Mouse (Mus musculus): ENCODE measurements around the gene Psma6. TPM values are rescaled to one million over a fixed set of nuclear protein-coding genes. Genes with fewer than 3 reads are reported as not detected.

Psma6 gene
- polyA plus RNA-seq, 1 experiment from 2014 or later = 419 TPM

- H3K9ac ChIP-seq = 0 out of 2 replicates have a peak overlapping the region, but pooled peaks have one; percentile 14
- H3K27ac ChIP-seq = peak overlapping the region; percentile 89
- no peak overlapping the region for H3K4me3 ChIP-seq
- H3K4me2 ChIP-seq (replicated peaks) = no peak overlapping the region
- H3K36me3 ChIP-seq = no peaks in the 10 kb centered on the region
- 24% methylated on average over 13 of the region's 13 CpGs for WGBS
- ATAC-seq (ENCODE audit: low FRiP score) = peak; percentile 89
- no peaks in the 10 kb centered on the region for H3K9me3 ChIP-seq (replicated peaks)
- H3K27me3 ChIP-seq = no peaks in the 10 kb centered on the region
- H3K4me1 ChIP-seq = peaks cover 25% of the 10 kb centered on the region
Measured at GRCm38 (mm10) chr12:55446746-55447395, 62.8 kb downstream of the Psma6 start.

GRCm38 (mm10) chr12:55447396-55447760, 63.4 kb downstream of the Psma6 start:
- Histone ChIP-seq H3K27me3 (no peaks in the 10 kb centered on the region), H3K4me1 (peaks cover 25% of the 10 kb centered on the region), H3K27ac (peak overlapping the region; percentile 89), H3K4me2 (replicated peaks) (no peak overlapping the region), H3K4me3 (no peak overlapping the region), H3K36me3 (no peaks in the 10 kb centered on the region), H3K9me3 (replicated peaks) (no peaks in the 10 kb centered on the region), H3K9ac (no peak overlapping the region)
- no peak for ATAC-seq (ENCODE audit: low FRiP score)
- 76% methylated on average over 11 of the region's 11 CpGs for WGBS

- no peak for ATAC-seq (ENCODE audit: low FRiP score)
- Histone ChIP-seq H3K4me3 (no peak overlapping the region), H3K4me2 (replicated peaks) (no peak overlapping the region), H3K27me3 (no peaks in the 10 kb centered on the region), H3K4me1 (peaks cover 23% of the 10 kb centered on the region), H3K36me3 (no peaks in the 10 kb centered on the region), H3K9ac (no peak overlapping the region), H3K9me3 (replicated peaks) (no peaks in the 10 kb centered on the region), H3K27ac (no peak overlapping the region)
- 75% methylated on average over 2 of the region's 2 CpGs for WGBS
Measured at GRCm38 (mm10) chr12:55448457-55448856, 64.4 kb downstream of the Psma6 start.

- Histone ChIP-seq H3K9ac (no peak overlapping the region), H3K4me3 (no peak overlapping the region), H3K36me3 (no peaks in the 10 kb centered on the region), H3K4me2 (replicated peaks) (no peak overlapping the region), H3K9me3 (replicated peaks) (no peaks in the 10 kb centered on the region), H3K27ac (no peak overlapping the region), H3K27me3 (no peaks in the 10 kb centered on the region), H3K4me1 (peaks cover 23% of the 10 kb centered on the region)
- WGBS = 98% methylated on average over 2 of the region's 2 CpGs
- no peak for ATAC-seq (ENCODE audit: low FRiP score)
Measured at GRCm38 (mm10) chr12:55449048-55449447, 65.0 kb downstream of the Psma6 start.

- no peaks in the 10 kb centered on the region for H3K36me3 ChIP-seq
- no peak overlapping the region for H3K9ac ChIP-seq
- WGBS = 64% methylated on average over 16 of the region's 16 CpGs
- H3K4me1 ChIP-seq = peaks cover 23% of the 10 kb centered on the region
- H3K27me3 ChIP-seq = no peaks in the 10 kb centered on the region
- ATAC-seq (ENCODE audit: low FRiP score) = no peak
- no peak overlapping the region for H3K4me3 ChIP-seq
- no peak overlapping the region for H3K4me2 ChIP-seq (replicated peaks)
- no peaks in the 10 kb centered on the region for H3K9me3 ChIP-seq (replicated peaks)
- no peak overlapping the region for H3K27ac ChIP-seq
Measured at GRCm38 (mm10) chr12:55450421-55450820, 66.4 kb downstream of the Psma6 start.

- Histone ChIP-seq H3K36me3 (no peaks in the 10 kb centered on the region), H3K4me3 (no peak overlapping the region), H3K4me1 (peaks cover 5% of the 10 kb centered on the region; the same call in 1 of the 2 replicates), H3K27me3 (no peaks in the 10 kb centered on the region), H3K27ac (no peak overlapping the region), H3K9ac (no peak overlapping the region), H3K4me2 (replicated peaks) (no peak overlapping the region), H3K9me3 (replicated peaks) (no peaks in the 10 kb centered on the region)
- no peak for ATAC-seq (ENCODE audit: low FRiP score)
- 56% methylated on average over 5 of the region's 5 CpGs for WGBS
Measured at GRCm38 (mm10) chr12:55452839-55453238, 68.8 kb downstream of the Psma6 start.

GRCm38 (mm10) chr12:55453924-55454323, 69.9 kb downstream of the Psma6 start:
- WGBS = 72% methylated on average over 4 of the region's 4 CpGs
- Histone ChIP-seq H3K9me3 (replicated peaks) (no peaks in the 10 kb centered on the region), H3K4me2 (replicated peaks) (no peak overlapping the region)

GRCm38 (mm10) chr12:55455206-55455605, 71.2 kb downstream of the Psma6 start:
- H3K36me3 ChIP-seq = no peaks in the 10 kb centered on the region
- H3K4me2 ChIP-seq (replicated peaks) = no peak overlapping the region
- H3K27me3 ChIP-seq = no peaks in the 10 kb centered on the region
- no peak for ATAC-seq (ENCODE audit: low FRiP score)
- 76% methylated on average over 9 of the region's 10 CpGs for WGBS
- peaks cover 3% of the 10 kb centered on the region; the same call in 1 of the 2 replicates for H3K4me1 ChIP-seq
- H3K9ac ChIP-seq = no peak overlapping the region
- no peak overlapping the region for H3K27ac ChIP-seq
- no peak overlapping the region for H3K4me3 ChIP-seq
- H3K9me3 ChIP-seq (replicated peaks) = no peaks in the 10 kb centered on the region

More at GRCm38 (mm10) chr12:55453924-55454323, 69.9 kb downstream of the Psma6 start:
- H3K27ac ChIP-seq = no peak overlapping the region
- H3K4me1 ChIP-seq = peaks cover 5% of the 10 kb centered on the region; the same call in 1 of the 2 replicates
- no peak overlapping the region for H3K4me3 ChIP-seq
- H3K27me3 ChIP-seq = no peaks in the 10 kb centered on the region
- no peaks in the 10 kb centered on the region for H3K36me3 ChIP-seq
- ATAC-seq (ENCODE audit: low FRiP score) = no peak
- H3K9ac ChIP-seq = no peak overlapping the region

GRCm38 (mm10) chr12:55456136-55456535, 72.1 kb downstream of the Psma6 start:
- Histone ChIP-seq H3K4me1 (peaks cover 1% of the 10 kb centered on the region; the same call in 1 of the 2 replicates), H3K4me2 (replicated peaks) (no peak overlapping the region), H3K9ac (no peak overlapping the region), H3K27ac (no peak overlapping the region), H3K4me3 (no peak overlapping the region), H3K9me3 (replicated peaks) (no peaks in the 10 kb centered on the region), H3K27me3 (no peaks in the 10 kb centered on the region), H3K36me3 (no peaks in the 10 kb centered on the region)
- ATAC-seq (ENCODE audit: low FRiP score) = no peak
- 60% methylated on average over 3 of the region's 3 CpGs for WGBS

- no peaks in the 10 kb centered on the region for H3K9me3 ChIP-seq (replicated peaks)
- no peaks in the 10 kb centered on the region for H3K36me3 ChIP-seq
- no peak overlapping the region for H3K9ac ChIP-seq
- peaks cover 6% of the 10 kb centered on the region; the same call in 1 of the 2 replicates for H3K4me1 ChIP-seq
- no peak overlapping the region for H3K4me2 ChIP-seq (replicated peaks)
- no peak overlapping the region for H3K27ac ChIP-seq
- no peaks in the 10 kb centered on the region for H3K27me3 ChIP-seq
- H3K4me3 ChIP-seq = no peak overlapping the region
- WGBS = 95% methylated on average over 5 of the region's 5 CpGs
- no peak for ATAC-seq (ENCODE audit: low FRiP score)
Measured at GRCm38 (mm10) chr12:55456893-55457292, 72.9 kb downstream of the Psma6 start.

GRCm38 (mm10) chr12:55459739-55460138, 75.7 kb downstream of the Psma6 start:
- 86% methylated on average over 8 of the region's 8 CpGs for WGBS
- ATAC-seq (ENCODE audit: low FRiP score) = no peak

GRCm38 (mm10) chr12:55460900-55461299, 76.9 kb downstream of the Psma6 start:
- H3K36me3 ChIP-seq = no peaks in the 10 kb centered on the region
- H3K27ac ChIP-seq = no peak overlapping the region
- no peaks in the 10 kb centered on the region for H3K9me3 ChIP-seq (replicated peaks)
- WGBS = 72% methylated on average over 4 of the region's 4 CpGs
- H3K4me3 ChIP-seq = no peak overlapping the region
- H3K4me1 ChIP-seq = peaks cover 28% of the 10 kb centered on the region
- H3K9ac ChIP-seq = no peak overlapping the region
- no peaks in the 10 kb centered on the region for H3K27me3 ChIP-seq
- no peak for ATAC-seq (ENCODE audit: low FRiP score)
- H3K4me2 ChIP-seq (replicated peaks) = no peak overlapping the region

More at GRCm38 (mm10) chr12:55459739-55460138, 75.7 kb downstream of the Psma6 start:
- no peak overlapping the region for H3K4me2 ChIP-seq (replicated peaks)
- H3K9ac ChIP-seq = no peak overlapping the region
- no peaks in the 10 kb centered on the region for H3K9me3 ChIP-seq (replicated peaks)
- H3K36me3 ChIP-seq = no peaks in the 10 kb centered on the region
- H3K27me3 ChIP-seq = no peaks in the 10 kb centered on the region
- H3K4me3 ChIP-seq = no peak overlapping the region
- peaks cover 19% of the 10 kb centered on the region for H3K4me1 ChIP-seq
- H3K27ac ChIP-seq = no peak overlapping the region

GRCm38 (mm10) chr12:55461767-55462166, 77.7 kb downstream of the Psma6 start:
- H3K4me1 ChIP-seq = peaks cover 36% of the 10 kb centered on the region
- H3K9me3 ChIP-seq (replicated peaks) = no peaks in the 10 kb centered on the region
- H3K36me3 ChIP-seq = no peaks in the 10 kb centered on the region
- 79% methylated on average over 6 of the region's 6 CpGs for WGBS
- no peaks in the 10 kb centered on the region for H3K27me3 ChIP-seq
- no peak overlapping the region for H3K27ac ChIP-seq
- H3K4me2 ChIP-seq (replicated peaks) = no peak overlapping the region
- H3K4me3 ChIP-seq = no peak overlapping the region
- ATAC-seq (ENCODE audit: low FRiP score) = no peak
- H3K9ac ChIP-seq = no peak overlapping the region

Data from hindbrain, embryonic 12.5 days (tissue).